Mouse (Mus musculus) gastrocnemius, postnatal 14 days (tissue): Measurements from ENCODE around the gene Cep41. TPM values are rescaled to one million over a fixed set of nuclear protein-coding genes. Genes with fewer than 3 reads are reported as not detected.
A peak's percentile ranks its signal among the peaks of the same experiment; 100 is the strongest.

Experiments
- DNase-seq: peaks from one replicate; pipeline ENCODE4 v3.0.0; 2021; ENCODE audit warnings: mixed read lengths
- intact Hi-C: fragments of 180-260 bp; cut with DNase I; formaldehyde crosslinking; loops from one replicate; pipeline ENCODE4 v1.15.1; 2025; ENCODE audit warnings: low total_unique reads
- total RNA-seq, 2 experiments: library from RNA; stranded (reverse); gene quantifications; 2 replicates each; pipeline ENCODE4 v1.2.3; 2021

Gene Cep41
- total RNA-seq, 2 experiments from 2014 or later = 1.3 to 2.1 TPM

DNA sequence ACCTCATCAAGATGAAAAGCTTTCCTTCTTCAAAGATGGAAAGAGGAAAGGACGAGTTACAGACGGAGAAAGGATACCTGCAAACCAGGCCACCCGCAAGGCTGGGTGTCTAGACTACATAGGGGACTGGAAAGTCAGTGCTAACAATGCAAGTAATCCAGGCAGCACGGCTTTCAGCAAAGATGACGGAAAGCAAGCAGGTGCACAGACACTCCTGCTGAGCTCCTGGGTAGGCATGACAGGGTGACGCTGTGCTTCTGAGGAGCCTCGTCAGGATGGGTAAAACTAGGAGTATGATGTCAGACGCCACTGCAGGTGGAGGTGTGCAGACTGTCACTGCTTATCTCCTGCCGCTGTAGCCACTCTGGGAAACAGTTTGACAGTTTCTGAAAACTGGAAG lies 16.0 kb downstream of the Cep41 start:
- DNase-seq = no peak
- intact Hi-C loops = no loop called here

DNA sequence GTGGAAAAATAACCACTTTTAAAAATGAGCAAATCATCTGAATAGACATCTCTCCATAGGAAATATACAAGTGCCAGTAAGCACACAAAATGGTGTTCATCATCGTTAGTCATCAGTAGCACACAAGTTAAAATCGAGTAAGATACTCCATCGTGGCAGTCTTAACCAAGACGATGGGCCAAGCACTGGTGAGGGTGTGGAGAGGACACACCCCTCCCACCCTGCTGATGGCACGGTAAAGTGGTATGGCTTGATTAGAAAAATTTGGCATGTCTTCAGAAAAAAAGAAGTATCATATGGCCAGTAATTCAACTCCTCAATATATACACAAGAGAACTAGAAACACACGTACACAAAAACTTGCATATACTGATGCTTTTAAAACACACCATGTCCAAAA lies 17.0 kb downstream of the Cep41 start:
- intact Hi-C loops = no loop called here
- no peak for DNase-seq

DNA sequence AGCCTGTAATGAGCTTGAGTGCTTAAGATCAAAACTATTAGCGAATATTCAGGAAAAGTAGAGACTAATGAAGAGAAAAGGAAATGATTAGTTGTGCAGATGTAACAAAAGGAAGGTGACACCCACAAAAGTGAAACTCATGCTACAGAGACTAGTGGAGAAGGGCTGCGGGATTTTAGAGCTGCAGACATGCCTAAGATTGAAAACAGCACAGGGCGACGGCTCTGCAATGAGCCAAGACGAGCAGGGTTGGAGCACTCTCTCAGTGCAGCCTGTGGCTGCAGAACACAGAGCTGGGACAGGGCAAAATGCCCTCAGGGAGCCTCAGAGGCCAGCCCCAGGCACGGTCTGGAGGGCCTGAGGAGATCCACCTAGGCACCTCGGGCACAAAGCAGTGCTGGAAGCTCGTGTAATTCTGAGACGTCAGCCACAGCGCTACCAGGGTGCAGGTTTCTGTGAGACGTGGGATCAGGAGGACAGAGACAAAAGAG lies 18.2 kb downstream of the Cep41 start:
- intact Hi-C loops = no loop called here

DNA sequence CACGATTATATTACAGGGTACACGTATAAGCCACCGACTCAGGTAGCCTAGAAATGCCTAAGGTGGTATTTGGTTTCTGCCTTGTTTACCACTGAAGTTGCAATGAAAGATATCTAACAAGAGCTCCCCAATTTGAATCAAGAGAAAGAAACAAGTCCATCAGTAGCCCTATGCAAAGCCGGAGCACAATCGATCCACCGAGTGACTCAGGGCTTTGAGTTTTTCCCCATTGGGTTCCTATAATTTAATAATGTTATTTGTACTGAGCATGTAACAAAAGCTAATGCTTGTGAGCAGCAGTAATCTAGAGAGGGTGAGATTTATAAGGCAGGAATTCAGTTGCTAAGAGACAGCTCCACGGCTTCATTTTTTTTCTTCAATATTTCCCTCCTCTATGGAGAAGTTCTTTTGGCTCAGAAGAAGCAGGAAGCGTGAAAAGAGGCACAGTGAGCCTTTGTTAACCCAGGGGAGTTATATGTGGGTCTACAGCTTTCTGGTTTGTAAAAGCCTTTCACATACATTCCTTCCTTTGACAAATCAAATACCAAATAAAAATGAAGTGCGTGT lies 18.8 kb downstream of the Cep41 start:
- DNase-seq = no peak
- intact Hi-C loops = no loop called here

More for the DNA sequence above, 18.2 kb downstream of the Cep41 start:
- DNase-seq = peak; percentile 47

DNA sequence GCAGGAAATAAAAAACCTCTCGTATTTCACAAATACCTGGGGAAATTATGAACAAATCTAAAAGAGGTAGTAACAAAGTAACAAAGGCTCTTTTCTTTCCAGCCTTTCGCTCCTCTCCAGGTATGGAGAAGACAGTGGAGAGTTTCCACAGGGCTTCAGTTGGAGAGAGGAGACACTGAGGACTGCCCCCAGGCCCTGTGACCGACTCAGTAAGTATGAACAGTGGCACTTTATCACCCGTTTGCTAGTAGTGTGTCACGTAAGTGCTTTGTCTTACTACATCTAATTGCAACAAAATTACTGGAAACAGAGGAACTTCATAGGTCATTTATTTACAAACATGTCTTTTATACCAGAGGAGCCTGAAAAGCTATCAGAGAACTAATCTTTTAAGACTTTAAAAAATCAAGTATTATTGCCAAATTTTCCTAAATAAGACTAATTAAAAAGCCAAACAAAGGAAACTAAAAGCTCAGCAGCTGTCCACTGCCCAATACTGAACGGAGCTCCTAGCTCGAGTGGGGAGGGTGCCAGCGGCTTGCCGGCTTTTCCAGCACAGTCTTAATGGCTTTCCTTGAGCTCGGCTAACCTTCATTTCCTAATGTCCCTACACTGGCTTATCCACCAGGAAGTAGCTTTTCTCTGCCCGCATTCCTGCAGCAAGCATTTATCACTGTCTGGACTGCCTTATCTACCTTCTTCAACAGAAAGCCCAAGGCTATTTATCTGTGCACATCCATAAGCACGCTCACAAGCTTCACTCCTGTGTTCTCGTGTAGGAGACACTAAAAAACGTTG lies 19.6 kb downstream of the Cep41 start:
- intact Hi-C loops = no loop called here
- DNase-seq = peak; percentile 73

DNA sequence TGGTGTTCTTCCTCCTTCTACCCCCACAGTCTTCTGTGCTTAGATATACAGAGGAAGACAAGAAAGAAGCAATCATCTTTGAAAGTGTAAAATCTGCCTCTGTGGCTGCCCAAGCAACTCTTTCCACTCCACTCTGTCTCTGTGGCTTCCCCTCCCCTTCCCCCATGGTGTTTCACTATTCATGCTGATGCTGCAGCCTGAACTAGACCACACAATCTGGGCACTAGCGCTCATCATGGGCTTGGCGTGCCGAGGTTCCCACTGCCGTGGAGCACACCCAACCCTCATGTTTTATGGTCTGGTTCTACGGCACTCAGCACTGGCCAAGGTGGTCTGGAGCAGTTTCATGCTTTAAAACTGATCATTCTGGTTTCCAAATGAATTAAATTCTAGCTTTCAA lies 21.9 kb downstream of the Cep41 start:
- DNase-seq = peak; percentile 35
- intact Hi-C loops = no loop called here

DNA sequence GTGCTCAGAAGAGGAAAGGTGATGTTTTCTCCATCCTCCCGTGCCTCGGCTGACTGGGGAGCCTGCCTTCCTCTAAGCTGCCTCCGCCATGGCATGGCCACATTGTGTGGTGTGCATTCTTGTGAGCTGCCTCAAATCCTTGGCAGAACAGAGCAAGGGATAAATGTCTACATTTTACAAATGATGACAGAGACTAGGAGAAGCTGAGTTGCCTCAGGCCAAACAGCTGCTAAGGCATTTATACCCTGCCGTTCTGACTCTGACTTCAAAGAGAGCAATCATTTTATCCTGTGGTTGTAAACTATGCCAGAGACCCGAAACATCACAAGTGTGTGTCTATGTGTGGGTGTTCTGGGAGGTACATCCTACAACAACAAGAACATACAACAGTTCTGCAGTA lies 26.0 kb downstream of the Cep41 start:
- intact Hi-C loops = no loop called here
- DNase-seq = no peak

DNA sequence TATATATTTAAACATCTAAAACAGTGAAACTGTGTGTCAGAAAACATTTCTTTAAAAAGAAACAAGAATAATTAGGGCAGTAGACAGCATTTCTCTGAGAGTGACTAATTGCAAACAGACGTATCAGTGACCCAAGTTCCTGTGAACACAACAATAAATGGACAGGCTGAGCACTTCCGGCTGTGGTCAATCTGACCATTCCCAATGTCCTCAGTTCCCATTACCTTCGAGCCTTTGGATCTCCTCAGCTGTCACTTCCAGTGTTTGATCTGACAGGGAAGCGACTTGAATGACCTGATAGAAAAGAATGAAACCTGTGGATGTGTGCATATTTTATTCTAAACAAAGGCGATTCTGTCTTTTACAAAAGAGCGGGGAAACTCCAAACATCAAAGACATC lies 27.5 kb downstream of the Cep41 start:
- no peak for DNase-seq
- intact Hi-C loops = no loop called here

DNA sequence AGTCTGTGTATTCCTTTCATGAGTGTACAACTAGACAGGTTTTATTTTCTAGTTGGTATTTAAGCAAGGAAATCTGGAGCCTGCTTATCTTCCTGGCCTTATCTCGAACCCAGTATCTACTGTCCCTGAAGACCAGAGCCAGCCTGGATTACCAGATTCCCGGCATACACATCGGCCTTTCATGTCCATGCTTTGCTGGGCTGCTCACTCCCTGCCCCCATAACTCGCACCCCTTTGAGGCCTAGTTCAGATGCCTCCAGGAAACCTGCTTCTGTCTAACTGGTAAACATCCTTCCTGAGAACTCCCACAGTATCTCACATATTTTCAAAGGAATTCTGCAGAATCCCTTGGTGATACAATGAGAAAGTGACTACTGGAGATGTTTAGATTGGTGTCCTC lies 28.3 kb downstream of the Cep41 start:
- intact Hi-C loops = no loop called here
- no peak for DNase-seq

DNA sequence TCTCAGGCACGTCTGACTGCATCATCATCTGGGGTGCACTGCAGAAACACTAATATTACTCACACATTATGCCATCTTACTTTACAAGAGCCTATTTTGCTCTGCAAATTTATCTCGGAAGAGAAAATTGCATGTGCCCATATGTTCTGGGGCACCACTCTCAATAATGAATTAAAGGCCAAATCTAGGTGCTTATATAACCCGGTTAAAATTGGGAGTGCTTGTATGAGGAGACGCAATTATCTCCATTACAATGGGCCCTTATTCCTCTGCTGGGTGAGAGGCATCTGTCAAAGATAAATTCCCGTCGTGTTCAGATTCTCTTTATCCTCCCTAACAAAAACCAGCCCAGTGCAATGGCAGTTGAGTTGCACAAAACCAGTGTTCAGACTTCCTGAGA lies 28.8 kb downstream of the Cep41 start:
- intact Hi-C loops = no loop called here
- DNase-seq = no peak

DNA sequence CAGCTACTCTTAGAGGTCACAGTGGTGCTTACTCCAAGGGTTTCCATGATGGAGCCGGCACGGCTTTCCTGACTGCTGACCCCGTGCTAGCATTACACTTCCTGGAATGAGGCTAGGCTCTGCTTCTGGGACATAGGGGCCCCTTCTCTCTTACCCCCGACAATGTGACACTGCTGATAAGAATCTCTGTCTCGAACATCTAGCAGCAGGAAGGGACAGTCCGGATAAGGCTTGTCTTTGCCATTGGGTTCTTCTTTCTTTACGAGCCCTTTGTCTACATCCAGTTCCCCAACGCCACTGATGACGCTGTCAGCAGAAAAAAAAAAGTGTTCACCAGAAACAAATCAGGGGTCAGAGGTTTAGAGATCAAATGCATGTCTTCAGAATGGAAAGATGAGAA lies 34.9 kb downstream of the Cep41 start:
- intact Hi-C loops = no loop called here
- DNase-seq = no peak

DNA sequence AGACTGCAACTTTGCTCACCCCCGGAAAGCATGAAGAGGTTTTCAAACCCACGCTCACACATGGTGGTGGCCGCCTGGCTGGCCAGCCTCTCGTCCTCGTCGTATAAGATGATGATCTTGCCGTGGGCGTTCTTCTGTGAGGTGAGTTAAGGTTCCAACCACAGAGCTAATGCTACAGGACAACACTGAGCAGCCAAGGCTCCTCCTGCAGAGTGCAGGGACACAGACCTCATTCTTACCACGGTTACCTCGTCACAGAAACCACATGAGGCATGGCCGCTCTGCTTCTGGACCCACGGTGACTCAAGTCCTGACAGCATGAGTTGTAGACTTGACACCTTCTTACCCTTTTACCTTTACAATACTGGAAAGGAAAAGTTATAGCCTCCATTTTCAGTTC lies 36.3 kb downstream of the Cep41 start:
- no peak for DNase-seq
- intact Hi-C loops = no loop called here

DNA sequence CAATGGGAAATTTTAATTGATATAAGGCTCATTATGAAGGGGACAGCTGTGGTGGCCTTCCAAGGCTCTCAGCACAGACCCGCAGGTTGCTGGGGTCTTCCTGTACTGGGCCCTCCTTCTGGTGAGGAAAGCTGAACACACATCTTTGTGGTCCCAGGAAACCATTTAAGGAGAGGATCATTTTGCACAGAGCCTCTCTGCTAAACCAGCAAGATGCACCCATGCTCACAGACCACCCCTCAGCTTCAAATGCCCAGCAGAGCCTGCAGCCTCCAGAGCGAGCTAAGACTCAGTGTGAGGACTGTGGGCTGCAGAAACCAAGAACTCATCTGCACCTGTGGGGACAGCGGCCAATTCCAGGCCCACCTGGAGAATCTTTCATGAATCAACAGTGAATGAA lies 38.6 kb downstream of the Cep41 start:
- intact Hi-C loops = no loop called here

DNA sequence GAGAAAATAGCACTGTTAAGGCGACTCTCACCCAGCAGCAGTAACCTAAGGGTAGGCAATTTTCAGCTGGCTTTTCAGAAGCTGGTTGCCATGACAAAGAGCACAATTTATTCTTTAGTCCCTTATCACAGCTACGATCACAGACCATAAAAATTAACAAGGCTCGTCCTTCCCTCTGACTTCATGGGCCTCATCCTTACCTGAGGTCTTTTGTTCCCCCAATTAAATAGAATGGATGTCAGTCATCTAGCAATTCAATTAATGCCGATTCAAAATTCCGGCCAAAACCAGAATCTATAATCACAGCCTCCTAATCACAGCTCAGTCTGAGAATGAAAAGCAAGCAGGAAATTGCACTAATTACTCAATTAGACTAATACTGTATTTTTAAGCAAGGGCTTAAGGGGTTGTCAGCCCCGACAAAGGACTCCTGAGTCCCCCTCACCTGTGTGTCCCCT lies 39.1 kb downstream of the Cep41 start:
- no peak for DNase-seq
- intact Hi-C loops = no loop called here

More for the DNA sequence above, 38.6 kb downstream of the Cep41 start:
- no peak for DNase-seq

DNA sequence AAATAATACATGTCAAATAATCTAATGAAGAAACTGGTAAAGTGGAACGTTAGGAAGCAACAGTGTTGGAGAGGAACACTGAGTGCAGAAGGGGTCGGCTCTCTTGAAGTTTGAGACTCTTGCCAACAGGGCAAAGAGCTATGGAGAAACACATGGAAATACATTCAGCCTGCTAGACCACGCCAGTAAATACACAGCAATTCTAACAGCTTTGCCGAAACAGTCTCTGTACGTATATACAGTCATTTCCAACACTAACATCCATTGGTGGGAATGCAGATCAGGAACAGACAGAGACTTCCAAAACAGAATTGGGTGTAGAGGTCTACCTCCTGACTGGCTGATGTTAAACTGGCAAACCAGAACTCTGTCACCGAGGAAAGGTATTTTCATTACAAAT lies 40.0 kb downstream of the Cep41 start:
- DNase-seq = no peak
- intact Hi-C loops = no loop called here

DNA sequence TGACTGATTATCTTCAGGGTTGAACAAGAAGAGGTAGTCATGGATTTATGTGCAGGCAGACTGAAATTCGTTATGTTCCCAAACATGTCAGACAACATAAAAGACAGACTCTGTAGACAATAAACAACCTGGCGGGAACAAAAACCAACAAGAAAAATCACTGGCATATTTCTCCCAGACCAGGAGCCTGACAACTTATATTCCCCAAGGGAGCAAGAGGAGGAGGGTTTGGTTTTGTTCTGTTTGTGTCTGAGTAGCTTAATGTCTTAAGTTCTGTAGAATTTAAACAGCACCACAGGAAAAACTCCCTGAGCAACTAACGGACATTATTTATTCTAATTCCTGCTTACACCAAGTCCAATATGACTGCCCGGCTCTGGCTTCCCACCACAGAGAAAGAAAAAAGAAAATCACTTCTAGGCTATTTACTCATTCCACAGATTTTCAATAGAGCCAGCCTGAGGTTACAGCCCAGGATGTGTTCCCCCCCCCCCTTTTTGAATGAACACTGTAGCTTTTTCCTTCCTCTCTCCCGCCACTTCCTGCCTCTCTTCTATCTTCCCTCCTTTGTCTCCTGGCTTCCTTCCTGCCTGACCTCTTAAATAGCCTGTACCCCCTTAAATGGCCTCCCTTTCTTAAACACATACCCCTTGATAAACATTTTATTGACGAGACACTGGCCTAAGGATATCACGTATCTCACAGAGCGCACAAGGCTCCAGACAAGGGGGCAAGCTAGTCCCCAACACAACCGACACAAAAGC lies 40.9 kb downstream of the Cep41 start:
- no peak for DNase-seq
- intact Hi-C loops = no loop called here

DNA sequence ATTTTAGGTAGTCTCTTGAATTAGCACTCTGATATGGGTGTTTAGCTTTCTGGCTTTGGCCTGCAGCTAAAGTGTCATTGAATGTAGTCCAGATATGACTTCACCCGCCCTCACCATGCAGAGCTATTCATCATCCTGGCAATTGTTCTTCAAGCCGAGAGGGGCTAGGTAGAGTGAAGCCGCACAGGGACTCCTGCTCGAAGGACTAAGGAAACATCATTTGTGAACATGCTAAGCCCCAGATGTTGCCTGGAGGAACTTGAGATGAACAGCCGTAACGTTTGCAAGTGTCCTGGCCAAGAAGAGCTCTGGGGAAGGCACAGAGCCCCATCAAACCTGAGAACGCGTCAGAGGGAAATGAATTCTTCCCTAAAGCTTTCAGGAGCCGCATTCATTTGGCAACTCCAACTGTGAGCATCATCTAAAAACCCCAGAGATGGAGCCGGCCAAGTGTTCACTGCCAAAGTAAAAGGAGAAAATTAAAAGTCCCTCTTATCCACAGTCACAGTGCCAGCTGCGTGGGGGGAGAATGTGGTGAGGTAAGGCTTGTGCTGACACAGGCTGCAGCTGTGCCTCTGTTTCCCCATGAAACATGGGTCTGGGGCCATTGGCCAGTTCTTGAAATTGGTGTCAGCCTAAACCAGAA lies 43.8 kb downstream of the Cep41 start:
- DNase-seq = peak; percentile 73
- intact Hi-C loops = no loop called here

DNA sequence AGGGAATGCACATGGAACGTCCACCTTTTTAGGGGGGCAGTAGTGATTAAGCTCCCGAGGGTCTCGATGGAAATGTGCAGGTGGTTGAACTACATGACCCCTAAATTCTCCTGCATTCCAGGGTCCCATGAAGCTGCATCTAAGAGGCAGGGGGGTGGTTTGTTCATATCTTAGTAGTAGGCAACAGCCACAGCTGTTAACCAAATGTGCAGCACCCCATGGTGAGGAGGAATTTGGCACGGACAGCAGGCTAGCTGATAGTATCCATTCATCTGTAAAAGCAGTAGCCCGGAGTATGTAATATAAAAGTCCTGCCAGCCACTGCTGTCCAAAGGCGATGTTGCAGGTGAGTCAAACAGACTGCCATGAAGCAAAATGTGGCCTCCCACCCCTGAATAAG lies 48.2 kb downstream of the Cep41 start:
- DNase-seq = no peak
- intact Hi-C loops = no loop called here

DNA sequence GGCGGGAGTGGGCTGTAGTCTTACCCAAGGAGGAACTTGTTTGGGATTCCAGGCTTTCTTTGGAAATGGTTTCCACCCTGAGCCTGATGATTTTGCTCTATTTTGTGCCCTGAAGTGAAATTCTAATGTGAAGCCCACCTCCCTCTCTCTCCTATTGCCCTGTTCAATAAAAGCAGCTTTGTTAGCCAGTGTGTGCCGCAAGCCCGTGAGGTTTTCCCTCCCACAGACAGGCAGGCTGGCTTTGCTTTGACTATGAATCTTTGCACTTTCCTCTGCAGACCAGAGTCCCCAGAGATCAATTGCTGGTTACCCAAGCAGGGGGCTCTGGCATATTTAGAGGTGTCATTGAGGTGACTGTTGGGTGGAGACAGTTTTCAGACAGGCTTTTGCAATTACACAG lies 49.1 kb downstream of the Cep41 start:
- intact Hi-C loops = no loop called here
- no peak for DNase-seq
